Mouse (Mus musculus) layer of hippocampus, adult 2 months (tissue): ENCODE data around the gene Pecr. TPM values are rescaled to one million over a fixed set of nuclear protein-coding genes. Genes with fewer than 3 reads are reported as not detected.

Experiments
- DNase-seq, 2 experiments: peaks; one replicate each; pipeline ENCODE4 v3.0.0; 2022; ENCODE audit warnings: low spot score in 2 of 2
- H3K27ac ChIP-seq: fragments of 200-600 bp; 2 replicates; pipeline ENCODE4 v1.8.1; 2022
- H3K4me3 ChIP-seq: fragments of 200-600 bp; 2 replicates; pipeline ENCODE4 v1.8.1; 2022; ENCODE audit warnings: mild to moderate bottlenecking
- CTCF ChIP-seq: fragments of 200-600 bp; conservative IDR thresholded peaks from 2 replicates; pipeline ENCODE4 v1.8.1; 2022; ENCODE audit warnings: antibody characterized with exemption, mild to moderate bottlenecking, moderate library complexity
- total RNA-seq, 2 experiments: library from RNA; stranded (reverse); gene quantifications; 2 replicates each; pipeline ENCODE4 v1.2.3; 2021

Gene Pecr
- total RNA-seq, 2 experiments from 2014 or later: 5.4 to 6.7 TPM

- no peak overlapping the region for H3K27ac ChIP-seq
- peak; percentile 74 for TF ChIP-seq CTCF
These were observed 64.1 kb downstream of the Pecr start for GRCm38 (mm10) chr1:72220008-72220407.

GRCm38 (mm10) chr1:72219116-72219515 is 65.0 kb downstream of the Pecr start:
- TF ChIP-seq CTCF: no peak
- DNase-seq: no peak
- H3K4me3 ChIP-seq: no peak overlapping the region
- H3K27ac ChIP-seq: no peak overlapping the region

More at GRCm38 (mm10) chr1:72220008-72220407, 64.1 kb downstream of the Pecr start:
- DNase-seq: peak; percentile 41 to 42
- H3K4me3 ChIP-seq: no peak overlapping the region

GRCm38 (mm10) chr1:72218626-72219025 is 65.5 kb downstream of the Pecr start:
- no peak for DNase-seq
- no peak for TF ChIP-seq CTCF
- Histone ChIP-seq H3K4me3 (no peak overlapping the region), H3K27ac (no peak overlapping the region)

GRCm38 (mm10) chr1:72216761-72217160 is 67.4 kb downstream of the Pecr start:
- Histone ChIP-seq H3K4me3 (no peak overlapping the region), H3K27ac (no peak overlapping the region)
- DNase-seq: no peak
- no peak for TF ChIP-seq CTCF

- H3K27ac ChIP-seq: no peak overlapping the region
- no peak for TF ChIP-seq CTCF
These were observed 68.9 kb downstream of the Pecr start for GRCm38 (mm10) chr1:72215174-72215573.

DNA sequence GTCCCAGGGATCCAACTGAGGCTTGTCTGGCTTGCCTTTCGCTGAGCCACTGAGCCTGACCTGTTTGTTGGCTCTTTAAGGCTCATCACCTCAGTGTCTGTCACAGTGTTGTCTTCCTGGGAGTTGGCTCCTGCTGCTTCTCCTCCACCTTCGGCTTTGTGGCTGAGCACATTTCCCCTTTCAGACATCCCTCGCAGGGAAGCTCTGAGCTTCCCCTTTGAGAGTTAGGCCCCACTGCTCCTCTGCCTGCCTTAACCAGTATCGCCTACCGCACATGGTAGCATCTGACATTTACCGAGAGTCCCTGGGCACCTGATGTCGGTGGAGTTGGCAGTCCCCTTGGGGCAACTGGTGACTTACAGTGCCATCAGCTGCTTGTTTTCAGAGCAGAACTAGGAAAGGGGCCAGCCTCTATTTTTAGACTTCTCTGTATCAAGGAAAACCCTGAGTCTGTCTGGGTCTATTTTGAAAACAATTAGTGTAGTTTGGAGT is 69.6 kb downstream of the Pecr start:
- no peak overlapping the region for H3K4me3 ChIP-seq
- TF ChIP-seq CTCF: no peak
- no peak overlapping the region for H3K27ac ChIP-seq
- no peak for DNase-seq

More at GRCm38 (mm10) chr1:72215174-72215573, 68.9 kb downstream of the Pecr start:
- DNase-seq: no peak
- H3K4me3 ChIP-seq: no peak overlapping the region

DNA sequence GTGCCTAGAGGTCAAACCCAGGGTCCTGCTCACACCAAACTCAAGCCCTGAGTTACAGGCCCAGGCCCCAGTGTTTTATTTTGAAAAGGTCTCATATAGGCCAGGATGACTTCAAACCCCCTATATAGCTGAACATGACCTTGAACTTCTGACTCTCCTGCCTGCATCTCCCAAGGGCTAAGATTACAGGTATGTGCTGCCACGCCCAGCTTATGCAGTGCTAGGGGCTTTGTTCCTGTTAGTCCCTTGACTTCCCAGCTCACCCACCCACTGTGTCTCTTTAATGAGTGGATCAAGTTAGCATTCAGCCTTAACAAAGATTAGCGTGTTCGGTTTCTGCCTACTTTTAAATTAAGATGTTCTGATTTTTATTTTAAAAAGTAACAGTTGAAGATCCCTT is 70.2 kb downstream of the Pecr start:
- TF ChIP-seq CTCF: no peak
- DNase-seq: no peak
- H3K4me3 ChIP-seq: no peak overlapping the region
- no peak overlapping the region for H3K27ac ChIP-seq

- peak; percentile 63 for TF ChIP-seq CTCF
- peak within 1 kb of the TSS; percentile 55; the same call in 1 of the 2 replicates for H3K27ac ChIP-seq
- peak; percentile 44 to 69 for DNase-seq
- H3K4me3 ChIP-seq: peak within 1 kb of the TSS; percentile 73
These were observed 72.1 kb downstream of the Pecr start, which contains the start of gene Mreg for GRCm38 (mm10) chr1:72211701-72212699. Gene Mreg (minus strand): TSS chr1:72212307.

GRCm38 (mm10) chr1:72210803-72211679 is 73.1 kb downstream of the Pecr start:
- Histone ChIP-seq H3K4me3 (peak overlapping the region; percentile 73), H3K27ac (no peak overlapping the region)
- no peak for DNase-seq
- no peak for TF ChIP-seq CTCF

Other genes starting within 250 kb of the Pecr start
- 1 to 10 TPM; 3.1 to 3.6 TPM for gene Mreg, start 72.0 kb downstream of the Pecr start, total RNA-seq
- 10 to 100 TPM; 13.6 to 17.1 TPM for gene Tmem169, start 55 bp upstream of the Pecr start, total RNA-seq
- 10 to 100 TPM; 14.2 to 14.8 TPM for gene Xrcc5, start 23.1 kb upstream of the Pecr start, total RNA-seq